Mouse (Mus musculus): ENCODE data around the gene Svs1. TPM values are rescaled to one million over a fixed set of nuclear protein-coding genes. Genes with fewer than 3 reads are reported as not detected.

Gene Svs1
- polyA plus RNA-seq, 1 experiment from 2014 or later, result not detected

GRCm38 (mm10) chr6:49017150-49017549, 30.5 kb downstream of the Svs1 start:
- H3K9me3 ChIP-seq (ENCODE audit: control insufficient read depth, low read length), result no peaks in the 10 kb centered on the region
- DNase-seq (ENCODE audit: low spot score) (no peak), ATAC-seq (replicated peaks; ENCODE audit: low FRiP score) (no peak)
- H3K27me3 ChIP-seq (replicated peaks; ENCODE audit: control insufficient read depth, insufficient read depth, low read length), result no peaks in the 10 kb centered on the region
- no peak overlapping the region for H3K27ac ChIP-seq (ENCODE audit: low read depth, low read length)
- 42% methylated on average over 12 of the region's 12 CpGs for WGBS
- no peak overlapping the region for H3K4me2 ChIP-seq
- no peaks in the 10 kb centered on the region for H3K36me3 ChIP-seq (ENCODE audit: control insufficient read depth, insufficient read depth, low read length)
- H3K4me3 ChIP-seq (ENCODE audit: low read depth, low read length), result no peak overlapping the region
- H3K9ac ChIP-seq (ENCODE audit: low read depth, low read length), result no peak overlapping the region
- H3K4me1 ChIP-seq (replicated peaks; ENCODE audit: control insufficient read depth, insufficient read depth, low read length), result no peaks in the 10 kb centered on the region

DNA sequence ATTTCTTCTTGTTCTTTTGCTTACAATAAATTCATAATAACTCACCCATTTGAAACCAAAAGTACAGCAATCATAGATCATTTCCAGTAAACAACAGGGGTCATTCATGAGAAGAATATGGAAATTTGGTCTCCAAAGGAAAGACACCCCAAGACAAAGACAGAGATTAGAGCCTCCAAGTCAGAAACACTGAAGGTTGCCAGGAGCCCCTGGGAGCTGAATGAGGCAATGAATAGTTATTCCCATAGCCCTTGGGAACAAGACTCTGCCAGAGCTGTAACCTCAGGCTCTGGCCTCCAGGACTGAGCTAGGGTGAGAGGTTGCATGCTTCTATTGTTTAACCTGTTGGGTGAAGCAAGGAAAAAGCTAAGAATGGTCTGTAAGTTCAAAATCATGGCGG, 32.7 kb downstream of the Svs1 start:
- Histone ChIP-seq H3K9ac (ENCODE audit: low read depth, low read length) (no peak overlapping the region), H3K27ac (ENCODE audit: low read depth, low read length) (no peak overlapping the region), H3K4me2 (no peak overlapping the region), H3K4me1 (replicated peaks; ENCODE audit: control insufficient read depth, insufficient read depth, low read length) (no peaks in the 10 kb centered on the region), H3K36me3 (ENCODE audit: control insufficient read depth, insufficient read depth, low read length) (no peaks in the 10 kb centered on the region), H3K4me3 (ENCODE audit: low read depth, low read length) (no peak overlapping the region), H3K9me3 (ENCODE audit: control insufficient read depth, low read length) (no peaks in the 10 kb centered on the region), H3K27me3 (replicated peaks; ENCODE audit: control insufficient read depth, insufficient read depth, low read length) (no peaks in the 10 kb centered on the region)
- ATAC-seq (replicated peaks; ENCODE audit: low FRiP score), result no peak
- WGBS, result 89% methylated on average over 1 of the region's 1 CpGs
- DNase-seq (ENCODE audit: low spot score), result no peak

DNA sequence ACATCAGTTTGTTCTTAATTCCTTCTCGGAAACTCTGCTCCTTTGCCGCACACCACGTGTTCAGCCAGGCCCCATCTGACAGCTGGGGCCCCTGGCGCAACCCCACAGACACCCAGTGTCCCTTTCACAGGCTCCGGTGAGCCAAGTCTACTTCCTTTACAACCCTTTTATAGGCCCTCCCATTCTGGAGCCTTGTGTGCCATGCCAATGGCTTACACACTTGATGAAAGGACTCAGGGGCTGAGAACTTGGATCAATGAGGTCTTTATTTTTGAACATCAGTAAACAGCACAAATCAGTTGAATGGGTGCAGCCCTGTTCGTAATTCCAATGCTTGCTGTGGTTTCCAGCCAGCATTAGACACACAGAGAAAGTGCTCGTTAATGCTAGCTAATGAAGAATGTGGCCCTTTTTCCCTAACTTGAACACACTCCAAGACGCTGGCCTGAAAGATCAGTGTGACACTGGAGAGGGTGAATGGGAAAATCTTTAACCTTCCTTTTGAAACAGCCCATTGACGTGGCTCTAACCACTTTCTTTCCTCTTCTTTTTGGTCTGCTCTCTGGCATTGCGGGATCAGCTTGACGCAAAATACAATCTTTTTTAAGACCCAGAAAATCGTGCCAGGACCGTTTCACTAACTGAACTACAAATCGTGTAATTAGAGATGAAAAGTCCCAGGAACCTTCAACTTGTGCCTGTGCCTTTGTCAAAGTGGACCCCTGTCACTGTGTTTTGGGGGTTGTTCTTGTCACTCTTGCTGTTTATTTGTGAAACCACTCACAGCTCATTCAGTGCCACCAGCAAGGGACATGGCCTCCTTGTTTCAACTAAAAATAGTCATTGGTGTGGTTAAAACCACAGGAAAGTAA, 34.7 kb downstream of the Svs1 start:
- ATAC-seq (replicated peaks; ENCODE audit: low FRiP score), result no peak
- no peak for DNase-seq (ENCODE audit: low spot score)
- H3K27me3 ChIP-seq (replicated peaks; ENCODE audit: control insufficient read depth, insufficient read depth, low read length), result no peaks in the 10 kb centered on the region
- no peak overlapping the region for H3K27ac ChIP-seq (ENCODE audit: low read depth, low read length)
- H3K4me2 ChIP-seq, result no peak overlapping the region
- H3K4me3 ChIP-seq (ENCODE audit: low read depth, low read length), result no peak overlapping the region
- no peaks in the 10 kb centered on the region for H3K4me1 ChIP-seq (replicated peaks; ENCODE audit: control insufficient read depth, insufficient read depth, low read length)
- H3K9me3 ChIP-seq (ENCODE audit: control insufficient read depth, low read length), result no peaks in the 10 kb centered on the region
- H3K9ac ChIP-seq (ENCODE audit: low read depth, low read length), result no peak overlapping the region
- H3K36me3 ChIP-seq (ENCODE audit: control insufficient read depth, insufficient read depth, low read length), result no peaks in the 10 kb centered on the region
- WGBS, result 75% methylated on average over 14 of the region's 14 CpGs

- 77% methylated on average over 2 of the region's 2 CpGs for WGBS
- H3K9me3 ChIP-seq (ENCODE audit: control insufficient read depth, low read length), result no peaks in the 10 kb centered on the region
- H3K36me3 ChIP-seq (ENCODE audit: control insufficient read depth, insufficient read depth, low read length), result no peaks in the 10 kb centered on the region
- DNase-seq (ENCODE audit: low spot score), result no peak
- ATAC-seq (replicated peaks; ENCODE audit: low FRiP score), result no peak
- no peak overlapping the region for H3K4me2 ChIP-seq
- no peak overlapping the region for H3K9ac ChIP-seq (ENCODE audit: low read depth, low read length)
- no peaks in the 10 kb centered on the region for H3K4me1 ChIP-seq (replicated peaks; ENCODE audit: control insufficient read depth, insufficient read depth, low read length)
- H3K27me3 ChIP-seq (replicated peaks; ENCODE audit: control insufficient read depth, insufficient read depth, low read length), result no peaks in the 10 kb centered on the region
- no peak overlapping the region for H3K27ac ChIP-seq (ENCODE audit: low read depth, low read length)
- no peak overlapping the region for H3K4me3 ChIP-seq (ENCODE audit: low read depth, low read length)
These were observed 35.7 kb downstream of the Svs1 start for GRCm38 (mm10) chr6:49022384-49022783.

- ATAC-seq (replicated peaks; ENCODE audit: low FRiP score), result no peak
- 78% methylated on average over 10 of the region's 10 CpGs for WGBS
- no peaks in the 10 kb centered on the region for H3K4me1 ChIP-seq (replicated peaks; ENCODE audit: control insufficient read depth, insufficient read depth, low read length)
- no peak for DNase-seq (ENCODE audit: low spot score)
- no peaks in the 10 kb centered on the region for H3K27me3 ChIP-seq (replicated peaks; ENCODE audit: control insufficient read depth, insufficient read depth, low read length)
- no peaks in the 10 kb centered on the region for H3K36me3 ChIP-seq (ENCODE audit: control insufficient read depth, insufficient read depth, low read length)
- H3K9me3 ChIP-seq (ENCODE audit: control insufficient read depth, low read length), result no peaks in the 10 kb centered on the region
- no peak overlapping the region for H3K27ac ChIP-seq (ENCODE audit: low read depth, low read length)
- H3K4me3 ChIP-seq (ENCODE audit: low read depth, low read length), result no peak overlapping the region
- H3K9ac ChIP-seq (ENCODE audit: low read depth, low read length), result no peak overlapping the region
- no peak overlapping the region for H3K4me2 ChIP-seq
These were observed 36.7 kb downstream of the Svs1 start for GRCm38 (mm10) chr6:49023315-49023714.

DNA sequence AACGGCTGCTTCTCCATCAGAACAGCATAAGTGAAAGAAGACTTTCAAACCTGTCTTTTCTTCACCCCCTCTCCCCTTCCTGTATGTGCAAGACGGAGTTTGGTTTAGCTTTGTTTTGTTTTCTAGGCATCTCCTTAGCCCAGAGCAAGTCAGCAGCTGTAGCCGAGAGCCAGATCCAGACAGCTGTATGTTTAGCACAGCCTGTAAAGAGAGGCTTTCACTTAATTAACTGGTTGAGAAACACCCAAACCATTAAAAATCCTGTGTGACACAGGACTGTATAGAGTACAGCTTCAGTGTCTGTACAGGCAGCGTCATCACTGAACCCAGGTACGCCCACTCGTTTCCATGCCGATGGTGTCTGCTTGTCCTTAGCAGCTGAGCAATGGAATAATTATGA, 38.6 kb downstream of the Svs1 start:
- H3K9ac ChIP-seq (ENCODE audit: low read depth, low read length), result no peak overlapping the region
- DNase-seq (ENCODE audit: low spot score), result no peak
- H3K4me2 ChIP-seq, result no peak overlapping the region
- ATAC-seq (replicated peaks; ENCODE audit: low FRiP score), result no peak
- no peaks in the 10 kb centered on the region for H3K4me1 ChIP-seq (replicated peaks; ENCODE audit: control insufficient read depth, insufficient read depth, low read length)
- WGBS, result 86% methylated on average over 7 of the region's 7 CpGs
- no peaks in the 10 kb centered on the region for H3K36me3 ChIP-seq (ENCODE audit: control insufficient read depth, insufficient read depth, low read length)
- no peak overlapping the region for H3K27ac ChIP-seq (ENCODE audit: low read depth, low read length)
- H3K27me3 ChIP-seq (replicated peaks; ENCODE audit: control insufficient read depth, insufficient read depth, low read length), result no peaks in the 10 kb centered on the region
- no peaks in the 10 kb centered on the region for H3K9me3 ChIP-seq (ENCODE audit: control insufficient read depth, low read length)
- H3K4me3 ChIP-seq (ENCODE audit: low read depth, low read length), result no peak overlapping the region

- ATAC-seq (replicated peaks; ENCODE audit: low FRiP score), result no peak
- Histone ChIP-seq H3K4me3 (ENCODE audit: low read depth, low read length) (no peak overlapping the region), H3K4me2 (no peak overlapping the region), H3K9me3 (ENCODE audit: control insufficient read depth, low read length) (no peaks in the 10 kb centered on the region), H3K36me3 (ENCODE audit: control insufficient read depth, insufficient read depth, low read length) (no peaks in the 10 kb centered on the region), H3K27me3 (replicated peaks; ENCODE audit: control insufficient read depth, insufficient read depth, low read length) (no peaks in the 10 kb centered on the region), H3K4me1 (replicated peaks; ENCODE audit: control insufficient read depth, insufficient read depth, low read length) (no peaks in the 10 kb centered on the region), H3K9ac (ENCODE audit: low read depth, low read length) (no peak overlapping the region), H3K27ac (ENCODE audit: low read depth, low read length) (no peak overlapping the region)
- 59% methylated on average over 5 of the region's 5 CpGs for WGBS
- no peak for DNase-seq (ENCODE audit: low spot score)
These were observed 39.8 kb downstream of the Svs1 start for GRCm38 (mm10) chr6:49026496-49026895.

GRCm38 (mm10) chr6:49028019-49028418, 41.4 kb downstream of the Svs1 start:
- H3K4me3 ChIP-seq (ENCODE audit: low read depth, low read length), result no peak overlapping the region
- no peak overlapping the region for H3K9ac ChIP-seq (ENCODE audit: low read depth, low read length)
- H3K27me3 ChIP-seq (replicated peaks; ENCODE audit: control insufficient read depth, insufficient read depth, low read length), result no peaks in the 10 kb centered on the region
- no peaks in the 10 kb centered on the region for H3K36me3 ChIP-seq (ENCODE audit: control insufficient read depth, insufficient read depth, low read length)
- DNase-seq (ENCODE audit: low spot score), result no peak
- no peak overlapping the region for H3K4me2 ChIP-seq
- no peak overlapping the region for H3K27ac ChIP-seq (ENCODE audit: low read depth, low read length)
- 82% methylated on average over 6 of the region's 6 CpGs for WGBS
- no peaks in the 10 kb centered on the region for H3K9me3 ChIP-seq (ENCODE audit: control insufficient read depth, low read length)
- ATAC-seq (replicated peaks; ENCODE audit: low FRiP score), result no peak
- H3K4me1 ChIP-seq (replicated peaks; ENCODE audit: control insufficient read depth, insufficient read depth, low read length), result no peaks in the 10 kb centered on the region

- no peak for ATAC-seq (replicated peaks; ENCODE audit: low FRiP score)
These were observed 42.0 kb downstream of the Svs1 start for GRCm38 (mm10) chr6:49028708-49029107.

More at GRCm38 (mm10) chr6:49028708-49029107, 42.0 kb downstream of the Svs1 start:
- H3K9ac ChIP-seq (ENCODE audit: low read depth, low read length), result no peak overlapping the region
- no peak overlapping the region for H3K27ac ChIP-seq (ENCODE audit: low read depth, low read length)
- no peak for DNase-seq (ENCODE audit: low spot score)
- no peaks in the 10 kb centered on the region for H3K27me3 ChIP-seq (replicated peaks; ENCODE audit: control insufficient read depth, insufficient read depth, low read length)
- H3K4me1 ChIP-seq (replicated peaks; ENCODE audit: control insufficient read depth, insufficient read depth, low read length), result no peaks in the 10 kb centered on the region
- H3K36me3 ChIP-seq (ENCODE audit: control insufficient read depth, insufficient read depth, low read length), result no peaks in the 10 kb centered on the region
- no peaks in the 10 kb centered on the region for H3K9me3 ChIP-seq (ENCODE audit: control insufficient read depth, low read length)
- WGBS, result 80% methylated on average over 3 of the region's 3 CpGs
- H3K4me3 ChIP-seq (ENCODE audit: low read depth, low read length), result no peak overlapping the region
- no peak overlapping the region for H3K4me2 ChIP-seq

Data from liver, embryonic 11.5 days (tissue).